Mouse (Mus musculus): ENCODE measurements around the gene Mrnip. TPM values are rescaled to one million over a fixed set of nuclear protein-coding genes. Genes with fewer than 3 reads are reported as not detected.
A peak's percentile ranks its signal among the peaks of the same experiment; 100 is the strongest.

Gene Mrnip
- polyA plus RNA-seq, 2 experiments = 7.6 to 8.5 TPM

- WGBS (ENCODE audit: insufficient replicate concordance) = 83% methylated on average over 3 of the region's 3 CpGs
- Histone ChIP-seq H3K27me3 (ENCODE audit: control insufficient read depth, insufficient read depth, low read length) (no peaks in the 10 kb centered on the region), H3K4me2 (ENCODE audit: low read depth) (peak overlapping the region; percentile 69), H3K4me1 (replicated peaks; ENCODE audit: control insufficient read depth in 2 of 2, insufficient read depth in 2 of 2, low read length in 1 of 2) (peaks cover 26 to 27% of the 10 kb centered on the region in 2 experiments), H3K36me3 (replicated peaks; ENCODE audit: control insufficient read depth, insufficient read depth, low read depth) (peaks cover 14% of the 10 kb centered on the region), H3K9me3 (ENCODE audit: control insufficient read depth, low read length) (no peaks in the 10 kb centered on the region), H3K9ac (replicated peaks) (peak overlapping the region; percentile 85; the same call in 1 of the 2 replicates), H3K27ac (peak overlapping the region; percentile 95), H3K4me3 (ENCODE audit: insufficient read depth in 1 of 2, low read depth in 2 of 2, low read length in 2 of 2) (peak overlapping the region; percentile 81 to 83)
- TF ChIP-seq CTCF (IDR thresholded peaks at IDR 0.05; ENCODE audit: low read depth) (no peak), EP300 (IDR thresholded peaks at IDR 0.05; ENCODE audit: low read depth) (no peak)
- no peak for ATAC-seq (ENCODE audit: insufficient read depth)
- DNase-seq (ENCODE audit: low read depth in 3 of 3, low spot score in 3 of 3) = no peak
Observed at GRCm38 (mm10) chr11:50211322-50212059, 37.2 kb downstream of the Mrnip start.

GRCm38 (mm10) chr11:50212060-50212739 is 38.0 kb downstream of the Mrnip start:
- Histone ChIP-seq H3K4me3 (ENCODE audit: insufficient read depth in 1 of 2, low read depth in 2 of 2, low read length in 2 of 2) (no peak overlapping the region), H3K9me3 (ENCODE audit: control insufficient read depth, low read length) (no peaks in the 10 kb centered on the region), H3K9ac (replicated peaks) (no peak overlapping the region), H3K27me3 (ENCODE audit: control insufficient read depth, insufficient read depth, low read length) (no peaks in the 10 kb centered on the region), H3K4me1 (replicated peaks; ENCODE audit: control insufficient read depth in 2 of 2, insufficient read depth in 2 of 2, low read length in 1 of 2) (peaks cover 30 to 33% of the 10 kb centered on the region in 2 experiments), H3K36me3 (replicated peaks; ENCODE audit: control insufficient read depth, insufficient read depth, low read depth) (peaks cover 7% of the 10 kb centered on the region), H3K4me2 (ENCODE audit: low read depth) (no peak overlapping the region; the same call in 1 of the 2 replicates), H3K27ac (no peak overlapping the region; the same call in 1 of the 2 replicates)
- TF ChIP-seq EP300 (IDR thresholded peaks at IDR 0.05; ENCODE audit: low read depth) (no peak), CTCF (IDR thresholded peaks at IDR 0.05; ENCODE audit: low read depth) (no peak)
- 43% methylated on average over 3 of the region's 3 CpGs for WGBS (ENCODE audit: insufficient replicate concordance)
- DNase-seq (ENCODE audit: low read depth in 3 of 3, low spot score in 3 of 3) = no peak
- ATAC-seq (ENCODE audit: insufficient read depth) = no peak

- DNase-seq (ENCODE audit: low read depth in 3 of 3, low spot score in 3 of 3) (no peak), ATAC-seq (ENCODE audit: insufficient read depth) (no peak)
- Histone ChIP-seq H3K4me3 (ENCODE audit: insufficient read depth in 1 of 2, low read depth in 2 of 2, low read length in 2 of 2) (no peak overlapping the region), H3K27me3 (ENCODE audit: control insufficient read depth, insufficient read depth, low read length) (no peaks in the 10 kb centered on the region), H3K27ac (peak overlapping the region; percentile 28; the same call in 1 of the 2 replicates), H3K9ac (replicated peaks) (no peak overlapping the region), H3K36me3 (replicated peaks; ENCODE audit: control insufficient read depth, insufficient read depth, low read depth) (peaks cover under 1% of the 10 kb centered on the region; the same call in 1 of the 2 replicates), H3K9me3 (ENCODE audit: control insufficient read depth, low read length) (no peaks in the 10 kb centered on the region), H3K4me2 (ENCODE audit: low read depth) (no peak overlapping the region), H3K4me1 (replicated peaks; ENCODE audit: control insufficient read depth in 2 of 2, insufficient read depth in 2 of 2, low read length in 1 of 2) (peaks cover 32 to 42% of the 10 kb centered on the region in 2 experiments)
- TF ChIP-seq CTCF (IDR thresholded peaks at IDR 0.05; ENCODE audit: low read depth) = no peak
- 60% methylated on average over 11 of the region's 11 CpGs for WGBS (ENCODE audit: insufficient replicate concordance)
Observed at GRCm38 (mm10) chr11:50212848-50213758, 38.9 kb downstream of the Mrnip start.

DNA sequence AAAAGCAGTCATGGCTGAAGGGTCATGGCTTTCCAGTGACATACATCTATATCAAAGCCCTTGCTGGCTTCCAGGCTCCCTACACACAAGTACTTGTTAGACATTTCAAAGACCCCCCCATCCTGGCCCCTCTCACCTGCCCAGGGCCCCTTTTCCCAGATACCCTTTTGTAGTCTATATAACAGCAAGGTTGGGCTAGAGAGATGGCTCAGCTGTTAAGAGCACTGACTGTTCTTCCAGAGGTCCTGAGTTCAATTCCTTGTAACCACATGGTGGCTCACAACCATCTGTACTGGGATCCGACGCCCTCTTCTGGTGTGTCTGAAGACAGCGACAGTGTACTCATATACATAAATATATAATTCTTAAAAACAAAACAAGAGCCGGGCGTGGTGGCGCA is 40.4 kb downstream of the Mrnip start:
- H3K27me3 ChIP-seq (ENCODE audit: control insufficient read depth, insufficient read depth, low read length) = no peaks in the 10 kb centered on the region
- WGBS (ENCODE audit: insufficient replicate concordance) = 79% methylated on average over 6 of the region's 6 CpGs
- no peaks in the 10 kb centered on the region for H3K36me3 ChIP-seq (replicated peaks; ENCODE audit: control insufficient read depth, insufficient read depth, low read depth)
- no peak overlapping the region for H3K9ac ChIP-seq (replicated peaks)
- no peak overlapping the region for H3K27ac ChIP-seq
- no peak for DNase-seq (ENCODE audit: low read depth in 3 of 3, low spot score in 3 of 3)
- H3K9me3 ChIP-seq (ENCODE audit: control insufficient read depth, low read length) = no peaks in the 10 kb centered on the region
- peaks cover 35 to 52% of the 10 kb centered on the region in 2 experiments for H3K4me1 ChIP-seq (replicated peaks; ENCODE audit: control insufficient read depth in 2 of 2, insufficient read depth in 2 of 2, low read length in 1 of 2)
- no peak for ATAC-seq (ENCODE audit: insufficient read depth)
- no peak overlapping the region for H3K4me2 ChIP-seq (ENCODE audit: low read depth)
- TF ChIP-seq CTCF (IDR thresholded peaks at IDR 0.05; ENCODE audit: low read depth) = no peak
- TF ChIP-seq EP300 (IDR thresholded peaks at IDR 0.05; ENCODE audit: low read depth) = no peak
- no peak overlapping the region for H3K4me3 ChIP-seq (ENCODE audit: insufficient read depth in 1 of 2, low read depth in 2 of 2, low read length in 2 of 2)

Measured in liver, embryonic 14.5 days (tissue).